Mouse (Mus musculus) forebrain, embryonic 14.5 days (tissue): Measurements from ENCODE around the gene Srebf2. TPM values are rescaled to one million over a fixed set of nuclear protein-coding genes. Genes with fewer than 3 reads are reported as not detected.
A peak's percentile ranks its signal among the peaks of the same experiment; 100 is the strongest.

Experiments
- ATAC-seq: fragments of 200-750 bp; cut with Nextera tagmentation; 2 replicates; pipeline ENCODE4 v1.8.0; 2017; ENCODE audit warnings: mild to moderate bottlenecking, moderate library complexity
- DNase-seq: peaks from one replicate; pipeline ENCODE4 v3.0.0-alpha.2; 2015; ENCODE audit warnings: low spot score
- H3K27ac ChIP-seq: fragments of 300-500 bp; sonication (generic); 2 replicates; pipeline ENCODE4 v1.5.1; 2014; ENCODE audit warnings: low read depth, mild to moderate bottlenecking, control low read depth, low read length, moderate library complexity
- H3K27me3 ChIP-seq: fragments of 300-500 bp; sonication (generic); replicated peaks from 2 replicates; pipeline ENCODE4 v1.6.1; 2014; ENCODE audit warnings: low read length, control low read depth, mixed read lengths; ENCODE audit not compliant: control insufficient read depth, insufficient read depth
- H3K36me3 ChIP-seq: fragments of 300-500 bp; sonication (generic); 2 replicates; pipeline ENCODE4 v1.6.1; 2014; ENCODE audit warnings: low read length, control low read depth; ENCODE audit not compliant: control insufficient read depth, insufficient read depth
- H3K4me1 ChIP-seq: fragments of 300-500 bp; sonication (generic); 2 replicates; pipeline ENCODE4 v1.6.1; 2014; ENCODE audit warnings: antibody characterized with exemption, low read length, control low read depth; ENCODE audit not compliant: control insufficient read depth, insufficient read depth
- H3K4me2 ChIP-seq: fragments of 300-500 bp; sonication (generic); 2 replicates; pipeline ENCODE4 v1.6.1; 2014; ENCODE audit warnings: mild to moderate bottlenecking, control low read depth, low read length
- H3K4me3 ChIP-seq: fragments of 300-500 bp; sonication (generic); 2 replicates; pipeline ENCODE4 v1.5.1; 2014; ENCODE audit warnings: low read depth, low read length, control low read depth
- H3K9ac ChIP-seq: fragments of 300-500 bp; sonication (generic); 2 replicates; pipeline ENCODE4 v1.6.1; 2014; ENCODE audit warnings: mild to moderate bottlenecking, low read length, control low read depth, moderate library complexity
- H3K9me3 ChIP-seq: fragments of 300-500 bp; sonication (generic); replicated peaks from 2 replicates; pipeline ENCODE4 v1.6.1; 2016; ENCODE audit warnings: low read length, control low read depth, mixed read lengths; ENCODE audit not compliant: control insufficient read depth
- WGBS: fragments of 180-500 bp; shearing (Covaris S2); extraction: QIAGEN DNeasy Blood & Tissue Kit; methylation state at CpG from one replicate; pipeline ENCODE4 v1.1.7; 2014; 5-methylcytosine and 5-hydroxymethylcytosine counted together
- polyA plus RNA-seq: library from polyadenylated mRNA; unstranded; fragments of >200 nt; fragmentation: Nextera tagmentation; extraction: Ambion mirVana; gene quantifications from 2 replicates; pipeline ENCODE4 v1.2.1, GENCODE M21; 2014

Gene Srebf2
- polyA plus RNA-seq, 1 experiment from 2014 or later: 99.6 TPM

DNA sequence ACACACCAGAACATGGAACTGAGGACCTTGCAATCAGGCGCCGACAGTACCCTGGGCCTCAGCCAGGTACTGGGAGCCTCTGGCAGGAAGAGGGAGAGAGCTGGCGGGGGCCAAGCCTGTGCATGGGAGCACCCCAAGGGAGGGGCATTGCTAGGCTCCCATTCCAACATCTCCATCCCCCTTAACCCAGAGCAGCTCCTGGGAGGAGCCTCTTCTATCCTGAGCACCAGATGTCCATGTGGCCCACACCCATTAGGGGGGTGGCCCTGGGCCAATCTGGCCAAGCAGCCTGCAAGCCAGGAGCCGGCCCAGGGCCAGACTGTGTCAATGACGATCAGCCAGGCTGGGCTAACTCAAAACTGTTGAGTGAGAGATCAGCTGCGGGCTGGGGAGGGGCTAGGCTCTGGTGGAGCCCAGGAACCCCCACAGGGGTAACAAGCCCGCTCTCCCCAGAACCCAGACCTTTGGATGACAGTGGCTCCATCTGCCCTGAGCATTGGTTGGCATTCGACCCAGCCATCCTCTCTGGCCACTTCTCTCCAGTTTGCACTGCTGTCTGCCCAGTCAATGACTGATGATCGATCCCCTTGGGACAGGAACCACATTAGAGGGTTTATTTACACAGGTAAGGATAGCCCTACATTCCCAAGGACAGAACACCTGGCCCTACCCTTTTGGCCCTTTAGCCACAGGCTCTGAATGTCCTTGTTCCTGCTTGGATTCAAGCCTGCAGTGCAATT lies 59.6 kb downstream of the Srebf2 start:
- DNase-seq: peak; percentile 82
- H3K4me3 ChIP-seq: no peak overlapping the region
- H3K27ac ChIP-seq: no peak overlapping the region
- peaks cover 15% of the 10 kb centered on the region for H3K4me1 ChIP-seq
- H3K4me2 ChIP-seq: no peak overlapping the region
- no peak overlapping the region for H3K9ac ChIP-seq
- ATAC-seq: peak; percentile 86
- no peaks in the 10 kb centered on the region for H3K9me3 ChIP-seq
- peaks cover 47% of the 10 kb centered on the region for H3K36me3 ChIP-seq
- peaks cover 44% of the 10 kb centered on the region for H3K27me3 ChIP-seq
- whole genome bisulfite sequencing: 48% methylated on average over 9 of the region's 9 CpGs

DNA sequence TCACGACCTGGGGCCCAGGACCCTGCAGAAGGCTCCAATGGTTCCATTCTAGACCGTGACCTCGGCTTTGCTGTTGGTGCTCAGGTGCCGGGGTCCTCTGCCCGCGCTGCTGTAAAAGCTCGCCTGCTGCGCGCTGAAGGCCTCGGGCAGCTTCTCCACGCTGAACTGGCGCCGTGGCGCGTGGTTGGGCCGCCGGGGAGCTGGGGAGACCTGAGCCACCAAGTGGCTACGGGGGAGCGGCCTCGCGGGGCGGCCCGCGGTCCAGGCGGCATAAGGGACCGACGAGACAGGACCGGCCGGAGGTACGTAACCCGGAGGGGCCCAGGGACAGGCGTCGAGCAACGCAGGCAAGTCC lies 60.1 kb downstream of the Srebf2 start:
- H3K9ac ChIP-seq: no peak overlapping the region
- peaks cover 50% of the 10 kb centered on the region for H3K27me3 ChIP-seq
- H3K4me2 ChIP-seq: no peak overlapping the region

DNA sequence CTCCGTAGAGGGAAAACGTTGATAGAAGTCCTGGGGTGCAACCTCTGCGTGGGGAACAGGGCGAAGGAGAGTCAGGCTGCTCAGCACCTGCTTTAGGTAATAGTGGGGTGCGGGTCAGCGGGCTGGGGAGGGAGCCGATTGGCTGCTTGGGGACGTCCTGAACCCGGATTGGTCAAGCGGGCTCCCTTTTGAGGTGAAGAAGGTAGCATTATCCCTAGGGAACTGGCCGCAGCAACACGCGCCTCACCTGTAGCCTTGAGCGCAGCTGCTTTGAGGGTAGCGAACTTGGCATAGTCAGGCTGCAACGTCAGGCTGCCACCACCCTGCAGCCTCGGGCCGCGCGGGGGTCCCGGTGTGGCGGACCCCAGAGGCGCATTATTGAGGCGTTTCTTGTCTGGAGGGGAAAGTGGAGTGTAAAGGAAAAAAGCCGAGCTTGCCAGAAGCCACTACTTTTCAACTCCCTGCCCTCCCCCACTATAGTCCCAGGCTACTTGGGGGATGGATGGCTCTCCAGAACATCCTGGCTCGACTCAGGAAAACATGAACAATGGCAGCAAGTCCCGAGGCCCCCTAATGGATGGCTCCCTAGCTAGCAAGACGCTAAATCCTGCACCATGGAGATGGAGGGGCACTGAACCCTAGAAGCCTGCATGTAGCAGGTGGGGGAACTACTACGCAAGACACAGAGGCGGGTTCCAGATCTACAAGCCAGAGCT lies 60.7 kb downstream of the Srebf2 start:
- ATAC-seq: no peak
- H3K27me3 ChIP-seq: peaks cover 55% of the 10 kb centered on the region
- no peak overlapping the region for H3K9ac ChIP-seq
- H3K36me3 ChIP-seq: peaks cover 36% of the 10 kb centered on the region
- DNase-seq: no peak
- H3K9me3 ChIP-seq: no peaks in the 10 kb centered on the region
- H3K4me1 ChIP-seq: peaks cover 23% of the 10 kb centered on the region
- 15% methylated on average over 30 of the region's 30 CpGs for WGBS
- no peak overlapping the region for H3K4me2 ChIP-seq
- no peak overlapping the region for H3K4me3 ChIP-seq
- H3K27ac ChIP-seq: no peak overlapping the region

More for the DNA sequence above, 60.1 kb downstream of the Srebf2 start:
- peaks cover 42% of the 10 kb centered on the region for H3K36me3 ChIP-seq
- no peak overlapping the region for H3K4me3 ChIP-seq
- H3K27ac ChIP-seq: no peak overlapping the region
- H3K9me3 ChIP-seq: no peaks in the 10 kb centered on the region
- 15% methylated on average over 34 of the region's 34 CpGs for WGBS
- ATAC-seq: no peak
- peaks cover 20% of the 10 kb centered on the region for H3K4me1 ChIP-seq
- no peak for DNase-seq

DNA sequence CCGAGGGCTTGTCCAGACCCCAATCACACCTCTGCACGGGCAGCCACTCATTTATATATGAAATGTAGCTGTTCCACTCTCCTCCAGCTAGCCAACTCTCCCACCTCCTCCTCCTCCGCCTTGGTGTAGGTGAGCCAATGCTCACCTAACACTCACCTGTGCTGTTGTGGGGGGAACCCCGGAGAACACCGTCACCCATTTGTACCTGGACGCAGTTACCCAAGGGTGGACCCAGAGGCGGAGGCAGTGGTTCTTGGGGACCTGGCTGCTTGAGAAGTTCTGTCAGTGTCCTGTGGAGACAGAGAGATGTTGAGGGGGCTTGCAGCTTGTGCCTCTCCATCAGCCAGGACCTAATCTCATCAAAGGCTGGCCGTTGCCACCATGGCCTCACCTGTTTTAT lies 61.3 kb downstream of the Srebf2 start:
- Histone ChIP-seq H3K27ac (no peak overlapping the region), H3K4me2 (no peak overlapping the region), H3K9ac (no peak overlapping the region), H3K27me3 (peaks cover 62% of the 10 kb centered on the region), H3K4me1 (peaks cover 23% of the 10 kb centered on the region), H3K9me3 (no peaks in the 10 kb centered on the region), H3K36me3 (peaks cover 30% of the 10 kb centered on the region), H3K4me3 (no peak overlapping the region)
- 80% methylated on average over 8 of the region's 8 CpGs for WGBS
- ATAC-seq: no peak
- no peak for DNase-seq

DNA sequence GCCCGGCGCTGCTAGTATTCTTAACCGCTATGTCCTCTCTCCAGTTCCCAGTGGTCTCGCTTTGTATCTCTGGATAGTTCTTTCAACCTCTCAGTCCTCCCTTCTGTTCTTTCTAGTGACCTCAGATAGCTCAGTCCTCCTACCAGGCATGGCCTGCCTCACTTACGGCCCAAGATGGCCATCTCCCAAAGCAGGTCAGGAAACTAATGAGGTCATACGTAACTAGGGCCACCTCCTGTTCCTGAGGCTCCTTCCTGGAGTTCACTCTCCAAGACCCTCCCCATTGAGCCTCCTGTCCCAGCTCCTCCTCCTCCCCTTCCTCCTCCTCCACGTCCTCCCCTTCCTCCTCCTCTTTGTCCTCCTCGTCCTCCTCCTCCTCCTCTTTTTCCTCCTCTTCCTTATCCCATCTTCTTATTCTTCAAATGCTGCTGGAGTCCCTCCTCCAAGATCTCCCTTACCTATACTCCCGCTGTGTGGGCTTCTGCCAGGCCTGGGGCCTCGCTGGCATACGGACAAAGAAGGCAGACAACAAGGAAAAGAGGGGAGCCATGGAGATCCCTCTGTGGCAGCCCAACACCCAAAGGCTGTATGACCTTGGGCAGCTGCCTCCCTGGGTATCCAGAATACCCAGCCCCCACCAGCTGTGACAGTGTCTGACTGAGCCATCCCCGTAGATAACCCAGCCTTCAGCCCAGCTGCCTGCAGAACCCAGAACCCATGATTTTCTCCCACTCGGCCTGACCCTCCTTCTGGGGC lies 62.5 kb downstream of the Srebf2 start:
- no peak overlapping the region for H3K4me2 ChIP-seq
- 76% methylated on average over 13 of the region's 13 CpGs for WGBS

DNA sequence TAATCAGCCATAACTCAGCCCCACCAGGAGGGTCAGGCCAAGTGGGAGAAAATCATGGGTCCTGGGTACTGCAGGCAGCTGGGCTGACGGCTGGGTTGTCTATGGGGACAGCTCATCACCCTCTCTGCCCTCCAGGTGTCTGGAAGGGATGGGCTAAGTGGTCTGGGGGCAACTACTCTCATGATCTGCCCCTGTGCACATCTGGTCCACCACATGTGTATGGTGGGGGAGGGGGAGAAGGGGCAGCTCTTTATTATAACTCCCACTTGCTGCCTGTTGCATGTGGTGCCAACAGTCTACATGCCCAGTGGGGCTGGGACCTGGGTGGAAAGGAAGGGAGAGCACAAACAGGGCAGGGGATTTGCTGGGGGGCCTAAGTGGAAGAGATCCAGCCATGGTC lies 63.8 kb downstream of the Srebf2 start:
- no peak overlapping the region for H3K27ac ChIP-seq
- 29% methylated on average over 1 of the region's 1 CpGs for WGBS
- H3K9ac ChIP-seq: no peak overlapping the region
- no peaks in the 10 kb centered on the region for H3K9me3 ChIP-seq
- no peak for ATAC-seq
- no peak overlapping the region for H3K4me2 ChIP-seq
- H3K4me1 ChIP-seq: peaks cover 23% of the 10 kb centered on the region
- H3K27me3 ChIP-seq: peaks cover 81% of the 10 kb centered on the region
- peaks cover 5% of the 10 kb centered on the region for H3K36me3 ChIP-seq
- DNase-seq: no peak
- no peak overlapping the region for H3K4me3 ChIP-seq

More for the DNA sequence above, 62.5 kb downstream of the Srebf2 start:
- Histone ChIP-seq H3K9ac (no peak overlapping the region), H3K36me3 (peaks cover 18% of the 10 kb centered on the region), H3K4me1 (peaks cover 23% of the 10 kb centered on the region), H3K4me3 (no peak overlapping the region), H3K27me3 (peaks cover 70% of the 10 kb centered on the region), H3K27ac (no peak overlapping the region), H3K9me3 (no peaks in the 10 kb centered on the region)
- DNase-seq (no peak), ATAC-seq (no peak)

DNA sequence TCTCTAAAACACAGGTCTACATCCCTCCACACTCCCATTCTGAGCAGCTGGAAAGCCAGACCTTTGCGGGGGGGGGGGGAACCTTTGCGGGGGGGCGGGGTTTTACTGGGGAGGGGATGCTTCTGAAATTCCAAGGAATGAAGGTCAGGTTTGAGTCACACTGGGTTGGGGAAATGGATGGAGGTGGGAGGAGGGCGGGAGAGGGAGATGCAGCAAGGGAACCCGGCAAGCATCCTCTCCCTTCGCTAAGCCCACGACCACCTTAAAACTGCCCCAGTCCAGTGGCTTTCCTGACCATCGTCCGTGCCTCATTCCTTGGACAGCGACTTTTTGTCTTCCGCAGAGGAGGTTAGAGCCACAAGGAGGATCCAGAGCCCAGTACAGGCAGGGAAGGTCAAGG lies 64.3 kb downstream of the Srebf2 start:
- Histone ChIP-seq H3K9ac (no peak overlapping the region), H3K27me3 (peaks cover 77% of the 10 kb centered on the region), H3K4me3 (peak overlapping the region; percentile 36), H3K36me3 (peaks cover under 1% of the 10 kb centered on the region), H3K4me2 (peak overlapping the region; percentile 65), H3K9me3 (no peaks in the 10 kb centered on the region), H3K4me1 (peaks cover 24% of the 10 kb centered on the region), H3K27ac (no peak overlapping the region)
- ATAC-seq (no peak), DNase-seq (no peak)
- WGBS: under 1% methylated on average over 11 of the region's 11 CpGs

DNA sequence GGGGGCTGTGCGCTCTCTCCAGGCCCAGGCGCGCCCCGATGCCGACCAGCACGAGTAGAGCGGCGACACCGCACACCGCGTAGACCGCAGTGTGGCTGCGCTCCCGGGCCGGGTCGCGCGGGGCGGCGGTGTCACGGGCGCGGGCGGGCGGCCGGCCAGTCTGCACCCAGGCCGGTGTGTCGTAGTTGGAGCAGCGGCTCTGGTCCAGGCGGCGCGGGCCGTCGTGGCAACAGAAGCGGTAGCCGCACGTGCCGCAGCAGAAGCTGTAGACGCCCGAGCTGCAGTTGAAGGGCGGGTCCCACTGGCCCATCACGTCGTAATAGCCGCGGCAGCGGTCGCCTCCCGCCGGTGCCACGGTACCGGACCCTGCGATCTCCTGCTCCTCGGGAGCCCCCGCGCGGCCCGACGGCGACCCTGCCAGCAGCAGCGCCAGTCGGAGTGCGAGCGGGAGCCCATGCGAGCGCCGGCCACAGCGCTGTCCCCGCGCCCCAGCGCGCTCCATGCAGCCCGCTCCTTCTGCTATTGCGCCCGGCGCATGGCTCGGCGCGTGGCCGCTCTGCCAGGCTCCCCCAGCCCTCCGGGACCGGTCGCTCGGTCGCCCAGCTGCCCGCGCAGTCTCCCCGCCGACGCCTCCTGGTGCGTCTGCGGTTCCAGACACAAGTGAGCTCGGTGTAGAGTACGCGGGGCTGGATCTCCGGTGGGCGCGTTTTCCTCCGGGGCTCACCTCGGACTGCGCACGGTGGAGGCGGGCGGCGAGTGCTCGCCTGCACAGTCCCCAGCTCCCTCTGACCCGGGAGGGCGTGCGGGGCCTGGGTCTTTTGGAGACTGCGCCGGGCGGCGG lies 65.2 kb downstream of the Srebf2 start:
- Histone ChIP-seq H3K9me3 (no peaks in the 10 kb centered on the region), H3K4me2 (peak overlapping the region; percentile 65), H3K9ac (peak overlapping the region; percentile 41), H3K4me3 (peak overlapping the region; percentile 36), H3K4me1 (peaks cover 26% of the 10 kb centered on the region), H3K27me3 (peaks cover 70% of the 10 kb centered on the region), H3K36me3 (no peaks in the 10 kb centered on the region), H3K27ac (no peak overlapping the region)
- DNase-seq: no peak
- under 1% methylated on average over 78 of the region's 112 CpGs for WGBS
- peak; percentile 49; the same call in 1 of the 2 replicates for ATAC-seq
